Mouse (Mus musculus): ENCODE results near the gene Fads2.

DNA sequence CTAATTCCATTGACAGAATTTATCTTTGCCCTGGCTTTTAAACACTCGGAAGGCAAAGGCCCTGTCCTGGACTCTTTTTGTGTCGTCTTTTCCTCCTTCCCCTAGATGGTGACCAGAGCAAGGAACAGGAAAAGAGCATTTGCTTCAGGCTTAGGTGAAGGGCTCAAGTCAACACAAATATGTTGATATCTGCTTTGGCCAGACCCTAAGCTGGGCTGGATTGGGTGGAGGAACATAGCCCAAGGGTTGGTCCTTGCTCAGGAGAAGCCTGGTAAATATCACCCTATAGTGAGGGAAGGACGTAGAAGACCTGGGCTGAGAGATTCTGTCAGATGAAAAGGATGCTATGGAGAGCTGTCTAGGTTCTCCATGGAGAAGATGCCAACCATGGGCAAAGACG, 85.4 kb downstream of the Fads2 start:
- TF ChIP-seq CTCF (IDR thresholded peaks at IDR 0.05; ENCODE audit: control insufficient read depth, insufficient read depth, insufficient replicate concordance, low read depth, low read length) (no peak), POLR2A (IDR thresholded peaks at IDR 0.05; ENCODE audit: control insufficient read depth, low read depth, low read length) (no peak)

All from testis, adult 2 months (tissue).